In genomic region chr8:125695951-125696350, GRCm38 (mm10) we compare ENCODE assay signal across 32 mouse cellular contexts. TPM values are rescaled to one million over a fixed set of nuclear protein-coding genes. Genes with fewer than 3 reads are reported as not detected.
A peak's percentile ranks its signal among the peaks of the same experiment; 100 is the strongest.
DNase-seq lines count a peak whose midpoint lies in the region; ATAC-seq lines count a peak whose summit lies in the region.
"Had no signal": no experiment of that assay in that cellular context is flagged by ENCODE, and none has a peak within 500 bp of the region (broad histone marks: within the 10 kb centered on the region; RNA-seq: fewer than 3 reads in every experiment).

No protein-coding gene starts in this region.

- WGBS in forebrain, embryonic 15.5 days: 68% methylated on average over 6 of the region's 6 CpGs
- WGBS in forebrain, embryonic 10.5 days: 91% methylated on average over 6 of the region's 6 CpGs

- H3K9me3 ChIP-seq in forebrain, embryonic 15.5 days: no peaks in the 10 kb centered on the region
- no peaks in the 10 kb centered on the region for H3K9me3 ChIP-seq in forebrain, embryonic 10.5 days
- H3K9me3 ChIP-seq: embryonic facial prominence, embryonic 13.5 days; heart, embryonic 15.5 days; hindbrain, embryonic 13.5 days; intestine, embryonic 15.5 days had no signal

- H3K4me3 ChIP-seq in forebrain, embryonic 15.5 days: no peak overlapping the region
- H3K4me3 ChIP-seq in forebrain, embryonic 10.5 days: no peak overlapping the region
- H3K4me3 ChIP-seq: embryonic facial prominence, embryonic 10.5 days; embryonic facial prominence, embryonic 13.5 days; erythroblast, embryonic 14.5 days; gastrocnemius, adult 2 months; heart, embryonic 12.5 days; heart, embryonic 15.5 days; hindbrain, embryonic 10.5 days; hindbrain, embryonic 13.5 days; intestine, embryonic 15.5 days had no signal

- no peak for ATAC-seq in forebrain, embryonic 15.5 days (replicated peaks)
- peak; percentile 26; the same call in 1 of the 2 replicates for ATAC-seq in megakaryocyte, adult 5-6 weeks (ENCODE audit: poor library complexity, severe bottlenecking)
- ATAC-seq: activated CD4-positive, CD25-positive, alpha-beta regulatory T cell, adult 4 months; CD4-positive, CD25-positive, alpha-beta regulatory T cell, adult 4 months; hindbrain, embryonic 16.5 days; intestine, embryonic 15.5 days had no signal

- 0 out of 2 replicates have a peak, but pooled peaks cover 3% of the 10 kb centered on the region for H3K4me1 ChIP-seq in forebrain, embryonic 15.5 days
- peaks cover 2% of the 10 kb centered on the region; the same call in 1 of the 2 replicates for H3K4me1 ChIP-seq in forebrain, embryonic 10.5 days
- H3K4me1 ChIP-seq: embryonic facial prominence, embryonic 10.5 days; heart, embryonic 12.5 days; intestine, embryonic 15.5 days had no signal

- no peak overlapping the region for H3K9ac ChIP-seq in forebrain, embryonic 15.5 days (replicated peaks)
- H3K9ac ChIP-seq: embryonic facial prominence, embryonic 13.5 days; heart, embryonic 12.5 days; heart, embryonic 15.5 days; hindbrain, embryonic 13.5 days; intestine, embryonic 15.5 days had no signal

- H3K27me3 ChIP-seq in forebrain, embryonic 15.5 days: no peaks in the 10 kb centered on the region
- H3K27me3 ChIP-seq in forebrain, embryonic 10.5 days (ENCODE audit: poor library complexity, severe bottlenecking): peaks cover 2% of the 10 kb centered on the region; the same call in 1 of the 2 replicates
- H3K27me3 ChIP-seq: embryonic facial prominence, embryonic 13.5 days; heart, embryonic 12.5 days; heart, embryonic 15.5 days; hindbrain, embryonic 13.5 days; intestine, embryonic 15.5 days had no signal

- no peaks in the 10 kb centered on the region for H3K36me3 ChIP-seq in forebrain, embryonic 15.5 days
- H3K36me3 ChIP-seq in forebrain, embryonic 10.5 days (replicated peaks): no peaks in the 10 kb centered on the region
- H3K36me3 ChIP-seq: embryonic facial prominence, embryonic 10.5 days; embryonic facial prominence, embryonic 13.5 days; heart, embryonic 12.5 days; heart, embryonic 15.5 days; hindbrain, embryonic 10.5 days; hindbrain, embryonic 13.5 days; intestine, embryonic 15.5 days had no signal

- H3K27ac ChIP-seq in forebrain, embryonic 15.5 days (replicated peaks): peak overlapping the region; percentile 43
- no peak overlapping the region for H3K27ac ChIP-seq in forebrain, embryonic 10.5 days
- H3K27ac ChIP-seq: embryonic facial prominence, embryonic 10.5 days; embryonic facial prominence, embryonic 13.5 days; gastrocnemius, adult 2 months; heart, embryonic 15.5 days; hindbrain, embryonic 10.5 days; hindbrain, embryonic 13.5 days; intestine, embryonic 15.5 days had no signal

- H3K4me2 ChIP-seq in forebrain, embryonic 15.5 days (replicated peaks): no peak overlapping the region
- H3K4me2 ChIP-seq: embryonic facial prominence, embryonic 13.5 days; heart, embryonic 12.5 days; heart, embryonic 15.5 days; hindbrain, embryonic 13.5 days; intestine, embryonic 15.5 days had no signal

- no peak for DNase-seq in forebrain, embryonic 10.5 days (ENCODE audit: extremely low spot score, low spot score)
- DNase-seq in brain, embryonic 18.5 days (ENCODE audit: low read depth, low spot score): peak; percentile 40
- DNase-seq in layer of hippocampus, adult 11-12 months (ENCODE audit: low spot score): no peak
- no peak for DNase-seq in layer of hippocampus, adult 9-11 months
- DNase-seq: adrenal gland, adult 8-10 months; adrenal gland, postnatal 36 days; cerebellum, adult 11-12 months; cerebellum, adult 8-10 months; cerebellum, postnatal 10 days; cerebellum, postnatal 36 days; embryo, embryonic 11 days; gastrocnemius, adult 2 months; gastrocnemius, postnatal 14 days; heart, adult 11 months; heart, postnatal 10 days; heart, postnatal 36 days; kidney, adult 11 months had no signal

RNA-seq across cellular contexts. Expression of gene Map10, which starts 26.3 kb away (rescaled TPM):
- polyA plus RNA-seq in forebrain, embryonic 15.5 days (2015; fragmentation: Nextera tagmentation; extraction: Ambion mirVana): 10.3 and 11.5 TPM in 2 replicates
- 6.7 and 7.6 TPM in 2 replicates for polyA plus RNA-seq in forebrain, embryonic 10.5 days (2016; fragmentation: Nextera tagmentation; extraction: Ambion mirVana)
- 2.7 and 4.6 TPM in 2 replicates for total RNA-seq in megakaryocyte, adult 5-6 weeks (2015)
- total RNA-seq in megakaryocyte, adult 5-6 weeks (2017): 2.3 and 3.5 TPM in 2 replicates
- total RNA-seq: MEL had no signal
- polyA plus RNA-seq: C2C12; erythroblast, embryonic 14.5 days had no signal

RNA-seq across cellular contexts. Expression of gene Ntpcr, which starts 33.8 kb away (rescaled TPM):
- 26.5 and 28.0 TPM in 2 replicates for polyA plus RNA-seq in forebrain, embryonic 15.5 days (2015; fragmentation: Nextera tagmentation; extraction: Ambion mirVana)
- 17.2 and 17.8 TPM in 2 replicates for polyA plus RNA-seq in forebrain, embryonic 10.5 days (2016; fragmentation: Nextera tagmentation; extraction: Ambion mirVana)
- 33.0 and 33.3 TPM in 2 replicates for total RNA-seq in megakaryocyte, adult 5-6 weeks (2015)
- total RNA-seq in megakaryocyte, adult 5-6 weeks (2017): 15.8 and 18.8 TPM in 2 replicates
